Mouse (Mus musculus) brown adipose tissue, adult 24 weeks (tissue): ENCODE data around the gene Stra6. TPM values are rescaled to one million over a fixed set of nuclear protein-coding genes. Genes with fewer than 3 reads are reported as not detected.

Source experiments
- H3K27ac ChIP-seq: fragments of 200-500 bp; replicated peaks from 2 replicates; pipeline ENCODE4 v1.5.1; 2012; ENCODE audit warnings: low read depth, mild to moderate bottlenecking, low read length
- H3K4me1 ChIP-seq: fragments of 200-500 bp; 2 replicates; pipeline ENCODE4 v1.6.1; 2012; ENCODE audit warnings: low read length, mixed read lengths; ENCODE audit not compliant: control insufficient read depth, insufficient read depth, insufficient read length
- H3K4me3 ChIP-seq: fragments of 200-500 bp; 2 replicates; pipeline ENCODE4 v1.5.1; 2012; ENCODE audit warnings: low read depth, mild to moderate bottlenecking, low read length, moderate library complexity; ENCODE audit not compliant: insufficient read depth
- polyA plus RNA-seq: library from polyadenylated mRNA; stranded (reverse); fragments of >200 nt; gene quantifications from 2 replicates; pipeline ENCODE4 v1.2.4, GENCODE M21; 2012; ENCODE audit not compliant: missing spikeins, insufficient read depth, insufficient read length

Gene Stra6
- polyA plus RNA-seq, 1 experiment: not detected

GRCm38 (mm10) chr9:58179390-58179789 lies 115.8 kb downstream of the Stra6 start:
- H3K4me1 ChIP-seq: 0 out of 2 replicates have a peak, but pooled peaks cover 2% of the 10 kb centered on the region
- H3K27ac ChIP-seq: no peak overlapping the region
- no peak overlapping the region for H3K4me3 ChIP-seq

GRCm38 (mm10) chr9:58184456-58184855 lies 120.9 kb downstream of the Stra6 start:
- no peak overlapping the region for H3K27ac ChIP-seq
- H3K4me1 ChIP-seq: no peaks in the 10 kb centered on the region
- H3K4me3 ChIP-seq: no peak overlapping the region

GRCm38 (mm10) chr9:58194222-58194621 lies 130.6 kb downstream of the Stra6 start:
- Histone ChIP-seq H3K4me1 (no peaks in the 10 kb centered on the region), H3K4me3 (no peak overlapping the region), H3K27ac (no peak overlapping the region)

GRCm38 (mm10) chr9:58195671-58196070 lies 132.1 kb downstream of the Stra6 start:
- H3K27ac ChIP-seq: no peak overlapping the region
- peaks cover 2% of the 10 kb centered on the region; the same call in 1 of the 2 replicates for H3K4me1 ChIP-seq
- H3K4me3 ChIP-seq: no peak overlapping the region

GRCm38 (mm10) chr9:58196141-58196540 lies 132.6 kb downstream of the Stra6 start:
- Histone ChIP-seq H3K4me1 (peaks cover 2% of the 10 kb centered on the region; the same call in 1 of the 2 replicates), H3K4me3 (no peak overlapping the region), H3K27ac (no peak overlapping the region)

GRCm38 (mm10) chr9:58196610-58197567 lies 133.3 kb downstream of the Stra6 start:
- no peak overlapping the region for H3K4me3 ChIP-seq

GRCm38 (mm10) chr9:58197781-58198701 lies 134.5 kb downstream of the Stra6 start:
- Histone ChIP-seq H3K4me3 (no peak overlapping the region; the same call in 1 of the 2 replicates), H3K4me1 (peaks cover 2% of the 10 kb centered on the region; the same call in 1 of the 2 replicates), H3K27ac (no peak overlapping the region)

More at GRCm38 (mm10) chr9:58196610-58197567, 133.3 kb downstream of the Stra6 start:
- Histone ChIP-seq H3K27ac (no peak overlapping the region), H3K4me1 (peaks cover 2% of the 10 kb centered on the region; the same call in 1 of the 2 replicates)

GRCm38 (mm10) chr9:58198801-58199371 lies 135.3 kb downstream of the Stra6 start:
- Histone ChIP-seq H3K4me1 (peaks cover 2% of the 10 kb centered on the region; the same call in 1 of the 2 replicates), H3K4me3 (no peak overlapping the region), H3K27ac (no peak overlapping the region)

GRCm38 (mm10) chr9:58199381-58200269 lies 136.0 kb downstream of the Stra6 start:
- Histone ChIP-seq H3K4me3 (no peak overlapping the region), H3K4me1 (peaks cover 2% of the 10 kb centered on the region; the same call in 1 of the 2 replicates), H3K27ac (no peak overlapping the region)

- H3K4me3 ChIP-seq: no peak overlapping the region
- peaks cover 2% of the 10 kb centered on the region; the same call in 1 of the 2 replicates for H3K4me1 ChIP-seq
- H3K27ac ChIP-seq: no peak overlapping the region
These were observed 136.9 kb downstream of the Stra6 start for GRCm38 (mm10) chr9:58200270-58201090.

- H3K27ac ChIP-seq: no peak overlapping the region
- no peak overlapping the region for H3K4me3 ChIP-seq
- H3K4me1 ChIP-seq: peaks cover 2% of the 10 kb centered on the region; the same call in 1 of the 2 replicates
These were observed 137.7 kb downstream of the Stra6 start for GRCm38 (mm10) chr9:58201091-58201842.

GRCm38 (mm10) chr9:58201861-58202549 lies 138.4 kb downstream of the Stra6 start:
- H3K4me1 ChIP-seq: peaks cover 2% of the 10 kb centered on the region; the same call in 1 of the 2 replicates
- no peak overlapping the region for H3K4me3 ChIP-seq
- no peak overlapping the region for H3K27ac ChIP-seq
